Mouse (Mus musculus) granulocyte monocyte progenitor cell, adult 5-6 weeks (primary cell): Measurements from ENCODE around the gene Gm10401. TPM values are rescaled to one million over a fixed set of nuclear protein-coding genes. Genes with fewer than 3 reads are reported as not detected.
A peak's percentile ranks its signal among the peaks of the same experiment; 100 is the strongest.

ENCODE experiments used
- ATAC-seq: replicated peaks from 2 replicates; pipeline ENCODE4 v1.8.0; 2016; ENCODE audit warnings: mild to moderate bottlenecking, moderate TSS enrichment, inconsistent platforms; ENCODE audit not compliant: poor library complexity, severe bottlenecking
- total RNA-seq, 2 experiments: library from RNA; stranded (forward) in 1 of 2; stranded (reverse) in 1 of 2; fragments of 200-712, 200-1000 nt in 1 of 2; fragments of >200 nt in 1 of 2; fragmentation: Nextera tagmentation in 1 of 2; gene quantifications; 2 replicates each; pipeline ENCODE4 v1.2.3; 2014 to 2017

The Gm10401 gene
- total RNA-seq, 2 experiments from 2014 or later = 0.26 TPM; not detected in 1

DNA sequence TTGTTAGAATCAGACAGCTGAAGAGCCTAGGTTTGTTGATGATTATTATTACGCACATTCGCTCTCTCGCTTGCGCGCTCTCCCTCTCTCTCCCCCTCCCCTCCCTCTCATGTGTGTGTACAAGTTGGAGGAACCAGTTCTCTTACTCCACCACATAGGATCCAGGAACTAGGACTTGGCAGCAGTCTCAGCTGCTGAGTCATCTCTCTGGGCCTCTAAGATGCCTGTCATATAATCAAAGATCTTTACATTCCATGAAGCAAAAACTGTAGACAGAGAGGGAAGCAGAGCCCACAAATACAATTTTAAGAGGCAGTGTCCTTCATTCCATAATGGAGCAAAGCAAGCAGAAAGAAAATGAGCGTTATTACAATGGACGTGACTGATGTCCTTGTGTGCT, 26.0 kb downstream of the Gm10401 start:
- peak; percentile 97 for ATAC-seq

DNA sequence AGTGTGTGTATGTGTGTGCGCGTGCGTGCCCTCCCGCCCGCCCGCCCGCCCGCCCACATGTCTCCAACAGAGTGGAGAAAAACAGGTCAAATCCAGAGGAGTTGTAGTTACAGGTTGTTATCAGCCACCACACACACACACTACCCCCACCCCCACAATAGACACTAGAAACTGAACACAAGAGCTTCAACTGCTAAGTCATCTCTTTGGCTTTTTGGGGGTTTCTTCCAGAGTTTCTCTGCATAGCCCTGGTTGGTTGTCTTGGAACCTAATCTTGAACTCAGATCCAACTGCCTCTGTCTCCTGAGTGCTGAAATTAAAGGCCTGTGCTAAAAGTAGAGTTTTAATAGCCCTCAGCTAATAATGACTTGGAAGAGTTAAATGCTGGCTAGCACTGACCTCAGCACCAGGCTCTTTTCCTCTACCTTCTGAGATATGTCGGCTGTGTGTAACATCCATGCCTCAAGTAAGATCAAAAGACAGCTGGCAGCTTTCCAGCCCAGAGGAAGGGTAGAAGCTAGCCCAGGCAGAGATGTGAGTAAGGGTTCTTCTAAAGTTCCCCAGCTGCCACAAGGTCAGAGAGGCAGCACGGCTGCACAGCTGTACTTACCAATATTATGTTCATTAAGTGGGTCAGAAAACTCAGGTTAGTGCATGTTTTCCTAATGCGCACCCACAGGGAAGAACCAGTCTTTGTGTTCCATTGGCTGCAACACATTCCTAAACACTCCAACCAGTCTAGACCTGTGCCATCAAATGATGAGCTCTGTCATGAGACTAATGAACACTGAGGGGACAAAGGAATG, 26.8 kb downstream of the Gm10401 start:
- ATAC-seq = no peak

DNA sequence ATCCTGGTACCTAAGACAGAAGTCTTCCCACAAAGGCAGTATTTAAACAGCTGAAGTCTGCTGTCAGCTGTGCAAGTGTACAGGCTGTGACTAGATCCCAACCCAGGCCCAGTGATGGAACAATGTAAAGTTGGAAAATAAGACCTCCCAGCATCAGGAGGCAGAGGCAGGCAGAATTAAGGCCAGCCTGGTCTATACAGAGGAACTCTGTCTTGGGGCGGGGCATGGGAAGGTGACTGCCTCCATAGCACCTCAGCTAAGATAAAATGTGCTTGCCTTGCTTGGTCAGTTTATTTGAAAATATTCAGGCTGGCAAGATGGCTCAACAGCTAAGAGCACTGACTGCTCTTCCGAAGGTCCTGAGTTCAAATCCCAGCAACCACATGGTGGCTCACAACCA, 27.6 kb downstream of the Gm10401 start:
- ATAC-seq = no peak

DNA sequence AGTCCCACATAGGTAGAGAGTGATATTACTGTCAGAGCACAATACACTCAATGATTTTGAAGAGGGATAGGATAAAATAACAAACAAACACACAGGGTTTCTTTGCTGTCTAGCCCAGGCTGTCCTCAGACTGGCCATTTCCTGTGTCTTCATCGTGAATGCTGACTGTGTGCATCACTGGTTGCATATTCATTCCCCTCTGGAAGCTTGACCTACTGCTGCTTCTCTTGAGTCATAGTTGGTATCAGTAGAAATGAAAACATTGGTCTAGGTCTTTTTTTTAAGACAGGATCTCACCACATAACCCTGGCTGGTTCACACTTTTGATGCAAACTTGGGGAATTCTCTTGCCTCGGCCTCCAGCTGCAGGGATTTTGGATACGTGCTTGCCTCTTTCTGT, 28.5 kb downstream of the Gm10401 start:
- no peak for ATAC-seq

DNA sequence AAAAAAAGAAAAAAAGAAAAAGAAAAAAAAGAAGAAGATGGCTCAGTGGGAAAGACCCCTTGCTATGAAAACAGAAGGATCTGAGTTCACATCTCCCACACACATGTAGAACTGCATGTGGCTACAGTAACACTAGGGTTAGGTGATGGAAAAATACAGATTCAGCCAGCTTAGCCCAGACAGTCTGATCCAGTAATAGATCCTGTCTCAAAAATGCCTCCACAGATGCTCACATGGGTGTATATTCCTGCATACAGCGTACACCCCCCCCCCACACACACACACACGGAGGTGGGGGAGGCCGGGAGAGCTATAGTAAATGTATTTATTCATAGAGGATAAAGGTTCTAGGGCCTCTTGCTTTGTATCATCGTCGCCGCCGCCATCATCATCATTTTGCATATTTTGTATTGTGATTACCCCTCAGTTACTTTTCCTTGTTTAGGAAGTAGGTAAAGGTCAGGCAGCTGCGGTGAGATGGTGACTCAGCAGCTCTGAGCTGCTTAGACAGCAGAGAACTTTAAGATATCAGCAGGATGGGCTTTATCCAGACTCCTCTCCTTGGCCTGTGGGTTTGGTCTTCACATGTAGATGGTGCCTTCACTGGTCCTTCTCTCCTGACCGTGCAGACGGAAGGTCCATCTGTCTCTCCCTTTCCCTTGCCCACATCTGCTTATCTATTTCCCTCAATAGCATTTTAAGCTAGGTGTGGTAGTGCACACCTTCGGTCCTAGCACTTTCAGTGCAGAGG, 29.2 kb downstream of the Gm10401 start:
- no peak; the same call in 1 of the 2 replicates for ATAC-seq

GRCm38 (mm10) chr5:115066245-115066644, 31.9 kb downstream of the Gm10401 start:
- peak; percentile 53 for ATAC-seq

GRCm38 (mm10) chr5:115063391-115063790, 34.7 kb downstream of the Gm10401 start:
- no peak for ATAC-seq

GRCm38 (mm10) chr5:115062566-115062965, 35.5 kb downstream of the Gm10401 start:
- ATAC-seq = no peak

DNA sequence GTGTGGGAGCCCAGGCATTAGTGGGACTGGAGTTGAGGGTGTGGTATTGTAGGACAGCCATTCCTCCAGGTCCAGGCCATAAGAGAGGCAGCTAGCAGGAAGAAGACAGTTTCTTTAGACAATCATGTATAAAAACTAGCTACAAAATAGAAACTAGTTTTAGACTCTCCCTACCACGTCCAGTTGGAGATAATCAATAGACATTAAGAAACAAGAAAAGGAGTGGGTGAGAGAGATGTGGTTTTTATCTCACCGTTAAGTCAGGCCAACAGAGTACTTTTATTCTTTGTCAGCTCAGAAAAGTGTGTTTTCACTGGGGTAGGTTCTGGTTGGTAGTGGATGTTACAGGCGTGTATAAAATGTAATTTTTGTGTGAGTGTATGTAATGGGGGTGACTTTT, 37.1 kb downstream of the Gm10401 start:
- no peak for ATAC-seq

DNA sequence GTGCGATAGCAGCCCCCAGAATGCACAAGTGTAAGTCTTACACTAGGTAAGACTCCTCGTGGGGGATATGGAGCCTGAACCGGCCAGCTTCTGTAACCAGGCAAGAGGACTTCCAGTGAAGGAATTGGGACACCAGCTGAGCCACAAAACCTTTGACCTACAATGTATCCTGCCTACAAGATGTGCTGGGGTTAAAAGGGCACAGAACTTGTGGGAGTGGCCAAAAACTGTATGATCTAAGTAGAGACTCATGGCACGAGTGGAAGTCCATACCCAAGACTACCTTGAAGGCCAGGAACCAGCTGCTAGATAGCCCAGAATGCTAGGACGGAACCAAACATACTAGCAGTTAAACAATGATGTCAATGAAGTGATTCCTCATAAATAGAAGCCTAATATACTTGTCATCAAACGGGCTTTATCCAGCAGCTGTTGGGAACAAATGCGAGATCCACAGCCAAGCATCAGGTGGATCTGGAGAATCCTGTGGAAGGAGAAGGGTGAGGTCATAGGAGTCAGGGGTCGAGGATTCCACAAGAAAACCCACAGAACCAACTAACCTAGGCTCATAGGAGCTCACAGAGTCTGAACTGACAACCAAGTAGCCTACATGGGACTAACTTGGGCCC, 37.9 kb downstream of the Gm10401 start:
- ATAC-seq = no peak

GRCm38 (mm10) chr5:115058584-115059297, 39.4 kb downstream of the Gm10401 start:
- ATAC-seq = peak; percentile 94

DNA sequence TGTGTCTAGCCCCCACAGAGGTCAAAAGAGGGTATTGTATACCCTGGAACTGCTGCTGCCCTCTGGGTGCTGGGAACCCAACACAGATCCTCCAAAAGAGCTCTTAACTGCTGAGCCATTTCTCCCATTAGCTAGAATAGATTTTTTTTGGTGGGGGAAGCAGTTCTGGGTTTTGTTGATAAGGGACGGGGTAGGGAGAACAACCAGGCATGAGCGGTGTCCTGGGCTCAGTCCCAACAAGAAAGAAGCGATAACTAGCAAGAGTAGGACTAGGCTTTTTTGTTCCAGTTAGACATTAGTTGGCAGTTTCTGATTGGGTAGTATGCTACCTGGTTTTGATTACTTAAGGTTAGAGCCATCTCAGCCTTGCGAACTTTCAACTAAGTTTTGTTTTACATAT, 40.9 kb downstream of the Gm10401 start:
- ATAC-seq = no peak

DNA sequence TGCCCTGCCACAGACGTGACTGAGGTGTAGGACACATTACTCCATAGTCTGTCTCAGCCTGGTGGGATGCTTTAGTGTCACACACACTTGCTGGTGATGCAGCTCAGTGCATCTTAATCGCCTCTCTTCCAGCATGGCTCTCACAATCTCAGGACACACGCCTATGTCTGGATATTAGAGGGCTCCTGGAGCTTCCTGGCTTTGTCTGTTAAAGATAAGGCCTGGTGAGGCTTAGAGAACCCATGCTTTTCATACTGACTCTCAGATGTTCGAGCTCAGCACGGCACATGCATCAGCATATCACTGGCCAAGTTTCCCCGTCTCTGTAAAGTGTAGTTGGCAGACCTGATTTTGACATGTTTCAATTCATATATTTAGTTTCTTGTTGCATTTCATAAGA, 42.7 kb downstream of the Gm10401 start:
- ATAC-seq = no peak

GRCm38 (mm10) chr5:115053791-115054396, 44.2 kb downstream of the Gm10401 start:
- ATAC-seq = no peak

DNA sequence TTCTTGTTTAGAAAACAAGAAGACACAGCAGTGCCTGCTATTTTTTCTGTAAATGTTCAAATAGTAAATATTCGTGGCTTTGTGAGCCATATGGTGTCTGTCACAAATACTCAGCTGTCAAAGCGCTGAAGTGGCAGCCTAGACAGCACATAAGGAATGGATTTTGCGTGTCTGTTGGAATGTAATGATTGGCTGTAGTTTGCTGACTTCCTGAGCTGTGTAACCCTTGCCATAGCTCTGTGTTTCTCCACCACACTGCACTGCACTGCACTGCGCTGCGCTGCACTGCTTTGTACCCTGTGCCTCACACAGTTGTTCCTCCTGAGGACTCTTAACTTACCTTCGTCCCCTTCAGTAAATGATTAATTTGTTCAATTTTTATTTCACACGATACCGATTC, 45.5 kb downstream of the Gm10401 start:
- no peak for ATAC-seq

DNA sequence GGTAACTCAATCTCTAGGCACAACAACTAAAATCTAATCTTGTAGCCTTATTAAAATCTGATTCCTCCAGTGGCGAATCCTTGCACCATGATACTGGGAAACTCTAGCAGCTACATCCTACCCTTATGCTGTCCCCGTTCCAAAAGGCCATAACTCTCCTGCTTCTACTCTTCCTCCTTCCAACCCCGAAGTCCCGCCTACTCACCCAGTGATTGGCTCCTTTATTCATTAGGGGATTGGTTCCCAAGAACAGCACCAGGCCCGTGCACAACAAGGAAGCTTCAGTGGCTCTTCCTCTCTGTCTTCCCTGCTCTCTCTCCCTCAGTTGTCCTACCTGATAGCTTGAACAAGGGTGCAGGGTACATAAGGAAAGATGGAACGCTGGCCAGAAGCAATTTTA, 47.3 kb downstream of the Gm10401 start:
- ATAC-seq = no peak

DNA sequence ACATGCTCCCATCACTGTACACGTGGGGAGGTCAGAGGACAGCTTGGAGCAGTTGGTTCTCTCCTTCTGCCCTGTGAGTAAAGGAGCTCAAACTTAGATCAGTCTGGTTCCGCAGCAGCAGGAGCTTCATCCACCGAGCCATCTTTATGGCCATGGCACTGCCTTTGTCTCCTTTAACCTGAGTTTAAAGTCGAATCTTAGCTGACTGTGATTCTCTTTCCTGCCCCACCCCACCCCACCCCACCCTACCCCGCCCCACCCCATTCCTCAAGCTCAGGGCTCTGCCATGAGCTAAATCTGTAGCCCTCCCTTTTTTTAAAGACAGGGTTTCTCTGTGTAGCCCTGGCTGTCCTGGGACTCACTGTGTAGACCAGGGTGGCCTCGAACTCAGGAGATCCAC, 48.4 kb downstream of the Gm10401 start:
- ATAC-seq = no peak
